Mouse (Mus musculus): Measurements from ENCODE around the gene Clpb.

Clpb gene

DNA sequence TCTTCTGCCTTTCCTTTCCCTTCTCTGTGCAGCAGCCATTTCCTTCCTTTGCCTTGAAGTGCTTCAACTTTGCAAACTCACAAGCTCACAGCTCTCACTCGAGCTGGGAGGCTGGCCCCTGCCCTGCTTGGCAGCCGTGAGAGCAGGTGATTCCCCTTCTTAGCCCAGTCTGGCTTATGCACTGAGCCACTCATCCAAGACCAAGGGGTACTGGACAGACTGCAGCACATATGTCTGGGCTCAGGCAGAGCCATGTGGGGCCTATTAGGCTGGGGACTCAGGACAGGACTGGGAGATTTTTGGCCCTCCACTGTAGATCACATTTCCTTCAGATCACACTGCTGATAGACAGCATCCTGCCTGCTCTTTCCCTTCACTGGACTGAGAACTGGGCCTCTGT lies 10.1 kb downstream of the Clpb start:
- DNase-seq (ENCODE audit: extremely low read depth, low read depth, low spot score), result no peak

DNA sequence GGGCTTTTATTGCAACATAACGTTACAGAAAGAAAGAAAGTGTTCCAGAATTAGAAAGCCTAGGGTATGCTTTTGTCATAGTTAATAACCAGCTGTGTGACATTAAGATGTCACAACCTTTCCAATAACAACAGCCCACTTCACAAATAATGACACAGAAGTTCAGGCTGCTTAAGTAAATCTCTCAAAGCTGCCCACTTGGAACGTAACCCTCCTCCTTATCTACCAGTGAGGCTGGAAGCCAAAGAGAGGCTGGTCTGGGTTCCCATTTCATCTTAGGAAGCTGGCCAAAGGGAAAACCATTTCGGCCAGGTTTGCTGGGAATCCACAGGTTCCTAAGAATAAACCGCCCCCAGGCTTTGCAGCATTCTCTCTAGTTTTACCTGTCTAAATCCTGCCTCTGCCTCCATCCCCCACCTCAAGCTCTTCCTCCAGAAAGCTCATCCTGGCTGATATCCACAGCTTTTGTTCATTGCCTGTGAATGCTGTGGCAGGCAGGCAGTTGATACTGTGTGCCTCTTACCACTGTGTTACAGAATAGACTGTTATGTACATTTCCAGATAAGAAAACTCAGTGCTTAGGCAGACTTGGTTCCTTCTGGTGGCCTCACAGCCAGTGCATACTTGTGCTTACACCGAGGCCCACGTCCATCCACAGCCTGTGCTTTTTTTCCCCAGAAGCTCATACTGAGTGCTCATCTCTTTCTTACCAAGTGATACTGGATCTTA lies 12.8 kb downstream of the Clpb start:
- peak; percentile 72 for DNase-seq (ENCODE audit: extremely low read depth, low read depth, low spot score)

DNA sequence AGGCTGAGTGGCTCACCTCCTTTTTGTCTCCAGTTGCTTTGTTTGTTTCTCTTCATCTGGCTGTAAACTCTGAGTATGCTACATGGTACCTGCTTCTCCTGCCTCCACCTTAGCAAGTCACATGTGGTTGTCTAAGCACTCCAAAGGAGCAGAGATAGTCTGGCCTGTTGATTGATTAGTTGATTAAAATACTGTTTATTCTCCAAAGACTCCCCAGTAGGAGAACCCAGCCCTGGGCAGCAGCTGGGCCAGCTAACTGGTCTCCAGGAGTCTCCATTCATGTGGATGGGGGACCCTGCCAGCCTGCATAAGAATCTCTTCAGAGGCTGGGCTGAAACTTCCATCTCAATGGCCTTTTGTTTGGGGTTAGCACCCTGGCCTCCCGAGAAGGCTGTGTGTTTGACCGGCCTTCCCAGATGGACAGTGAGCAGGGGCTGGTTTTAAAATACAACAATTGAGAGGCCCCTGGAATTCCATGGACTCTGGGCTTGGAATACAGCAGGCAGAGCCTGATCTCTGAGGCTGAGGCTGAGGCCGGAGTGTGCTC lies 13.4 kb downstream of the Clpb start:
- no peak for DNase-seq (ENCODE audit: extremely low read depth, low read depth, low spot score)

DNA sequence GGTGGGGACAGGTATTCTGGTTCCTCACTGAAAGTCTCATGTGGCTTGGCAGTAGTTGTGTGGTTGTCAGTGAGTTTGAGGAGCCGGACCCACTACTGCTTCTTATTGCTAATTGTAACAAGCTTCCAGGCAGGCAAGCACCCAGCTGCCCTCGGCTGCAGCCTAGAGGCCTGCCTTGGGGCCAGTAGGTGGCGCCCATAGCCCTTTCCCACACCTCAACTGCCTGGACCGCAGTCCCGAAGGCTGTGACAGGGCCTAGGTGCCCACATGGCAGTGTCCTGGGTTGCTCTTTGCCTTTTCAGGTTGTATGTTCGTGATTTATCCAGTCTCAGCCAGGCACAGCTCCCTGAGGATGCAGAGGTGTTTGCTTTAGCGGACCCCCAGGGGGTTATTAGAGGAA lies 16.2 kb downstream of the Clpb start:
- DNase-seq (ENCODE audit: extremely low read depth, low read depth, low spot score), result no peak

DNA sequence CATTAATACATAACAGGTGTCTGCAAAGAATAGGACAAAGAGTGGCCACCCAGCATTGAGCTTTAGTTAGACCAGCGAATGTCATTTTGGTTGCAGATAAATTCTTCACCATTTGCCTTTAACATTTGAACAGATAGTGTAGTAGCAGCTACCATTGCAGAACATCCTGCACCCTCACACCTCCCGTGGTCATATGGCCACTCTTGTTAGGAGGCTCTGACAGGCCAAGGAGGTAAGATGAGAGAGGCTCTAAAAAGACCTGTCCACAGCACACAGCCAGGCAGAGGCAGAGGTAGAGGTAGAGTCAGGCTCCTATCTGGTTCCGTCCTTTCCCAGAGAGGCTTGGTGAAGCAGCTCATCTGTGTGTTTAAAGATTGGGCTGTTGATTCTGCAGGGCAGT lies 17.5 kb downstream of the Clpb start:
- DNase-seq (ENCODE audit: extremely low read depth, low read depth, low spot score), result no peak

DNA sequence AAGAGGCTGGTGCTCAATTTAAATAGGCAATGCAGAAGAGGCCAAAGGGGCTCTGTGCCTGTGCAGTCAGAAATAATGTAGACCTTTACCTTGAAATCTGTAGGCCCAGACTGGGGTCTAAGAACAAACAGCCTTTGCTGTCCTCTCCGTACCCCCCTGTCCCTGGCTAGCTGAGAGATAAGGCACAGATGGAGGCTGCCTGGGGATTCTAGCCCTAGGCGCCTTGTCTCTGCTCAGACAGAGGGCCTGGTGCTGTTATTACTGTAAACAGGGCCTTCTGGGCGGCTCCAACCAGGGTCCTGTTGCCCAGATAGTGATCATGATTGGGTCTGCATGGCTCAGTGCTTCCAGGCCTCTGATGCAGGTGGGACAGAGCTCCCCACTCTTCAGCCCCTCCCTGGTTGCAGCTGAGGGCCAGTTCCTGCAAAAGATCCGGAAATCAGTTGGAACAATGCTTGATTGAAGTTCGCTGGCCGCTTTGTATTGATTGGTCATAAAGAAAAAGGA lies 18.2 kb downstream of the Clpb start:
- DNase-seq (ENCODE audit: extremely low read depth, low read depth, low spot score), result no peak

DNA sequence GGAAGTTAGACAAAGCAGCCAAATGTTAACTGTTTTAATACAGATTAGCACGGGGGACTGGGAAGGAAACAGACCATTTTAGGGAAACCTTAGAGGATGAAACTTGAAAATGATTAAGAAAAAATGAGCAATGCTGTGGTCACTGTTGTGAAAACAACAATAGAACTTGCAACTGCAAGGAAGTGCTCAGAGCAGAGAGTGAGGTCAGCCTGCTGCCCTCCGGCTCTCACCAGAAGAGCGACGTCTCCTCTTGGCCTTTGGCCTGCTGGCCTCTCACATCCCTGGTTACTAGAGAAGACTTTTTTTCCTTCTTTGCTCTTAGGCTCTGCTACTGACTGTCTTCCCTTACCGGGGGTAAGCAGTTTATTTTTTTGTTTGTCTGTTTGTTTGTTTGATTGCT lies 19.5 kb downstream of the Clpb start:
- DNase-seq (ENCODE audit: extremely low read depth, low read depth, low spot score), result no peak

DNA sequence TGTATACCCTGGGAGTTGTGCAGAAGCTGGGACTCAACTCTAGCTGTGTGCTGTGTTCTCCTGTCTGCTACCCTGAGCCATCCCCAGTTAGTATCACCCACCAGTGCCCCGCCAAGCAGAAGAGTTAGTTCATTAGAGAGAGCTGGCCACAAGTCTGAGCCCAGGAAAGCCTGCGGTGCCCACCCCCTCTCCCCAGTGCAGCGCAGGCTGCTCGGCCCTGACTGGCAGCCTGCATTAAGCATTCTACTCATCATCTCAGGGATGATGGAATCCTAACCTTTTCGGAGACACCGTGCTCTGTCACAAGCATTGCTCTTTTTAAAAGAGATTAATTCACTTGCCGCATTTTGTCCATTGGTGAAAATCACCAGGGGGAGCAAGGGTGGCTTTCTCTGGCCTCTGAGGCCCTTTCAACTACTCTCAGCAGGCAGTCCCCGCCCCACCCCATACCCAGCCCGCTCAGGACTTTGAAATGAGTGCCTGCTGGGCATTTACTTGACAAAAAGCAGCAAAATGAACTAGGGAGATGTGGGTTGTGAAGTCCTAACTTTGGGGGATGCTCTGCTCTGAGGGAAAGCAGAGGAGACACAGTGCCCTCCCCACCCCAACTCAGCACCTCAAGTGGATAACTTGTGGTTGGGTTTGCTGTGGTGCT lies 20.7 kb downstream of the Clpb start:
- no peak for DNase-seq (ENCODE audit: extremely low read depth, low read depth, low spot score)

DNA sequence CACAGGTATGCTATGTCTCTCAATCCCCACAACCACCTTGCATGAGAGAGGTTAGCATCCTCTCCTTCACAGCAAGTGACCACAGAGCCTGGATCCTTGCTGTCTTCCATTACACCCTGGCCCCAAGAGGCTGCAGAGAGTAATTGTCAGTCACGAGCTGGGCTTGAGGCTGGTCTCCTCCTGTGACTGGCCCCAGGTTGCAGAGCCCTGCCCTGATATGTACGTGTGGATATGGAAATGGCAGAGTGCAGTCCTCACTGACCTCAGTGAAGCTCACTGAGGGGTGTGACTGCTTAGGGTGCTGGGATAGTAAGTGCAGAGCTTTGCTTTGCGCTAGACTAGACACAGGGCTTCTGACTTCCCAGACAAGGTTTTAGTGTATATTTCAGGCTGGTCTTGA lies 21.2 kb downstream of the Clpb start:
- DNase-seq (ENCODE audit: extremely low read depth, low read depth, low spot score), result no peak

DNA sequence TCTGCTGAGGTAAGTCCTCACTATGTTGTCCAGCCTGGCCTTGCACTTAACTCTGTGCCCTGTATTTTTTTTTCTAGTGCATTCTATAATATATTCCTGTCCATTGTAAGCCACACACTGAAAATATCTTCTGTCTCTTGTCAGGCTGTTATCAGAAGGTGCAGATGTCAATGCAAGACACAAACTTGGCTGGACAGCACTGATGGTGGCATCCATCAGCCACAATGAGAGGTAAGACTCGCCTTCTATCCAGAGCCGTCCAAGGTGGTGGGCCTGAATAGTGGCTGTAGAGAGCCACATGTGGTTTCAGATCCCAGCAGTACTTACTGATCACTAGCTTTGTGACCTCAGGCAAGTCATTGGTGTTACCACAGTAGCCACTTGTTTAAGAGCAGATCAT lies 23.7 kb downstream of the Clpb start:
- no peak for DNase-seq (ENCODE audit: extremely low read depth, low read depth, low spot score)

DNA sequence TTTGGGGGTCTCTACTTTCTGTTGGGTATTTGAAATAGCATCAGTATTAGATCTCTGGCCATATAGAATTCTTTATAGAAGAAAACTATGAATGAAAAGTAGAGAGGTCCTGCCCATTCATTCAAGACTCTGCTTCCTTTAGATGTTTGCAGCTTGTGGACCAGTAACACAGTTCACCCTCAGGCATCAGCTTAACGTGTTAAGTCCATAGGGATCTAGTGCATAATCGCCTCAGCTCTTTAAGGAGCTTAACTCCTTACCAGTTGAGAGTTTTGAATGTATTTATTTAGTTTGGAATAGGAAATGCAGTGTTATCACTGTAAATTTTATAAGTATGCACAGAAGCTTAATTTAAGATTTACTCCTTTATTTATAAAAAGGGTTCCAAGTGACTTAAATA lies 27.0 kb downstream of the Clpb start:
- DNase-seq (ENCODE audit: extremely low read depth, low read depth, low spot score), result no peak

DNA sequence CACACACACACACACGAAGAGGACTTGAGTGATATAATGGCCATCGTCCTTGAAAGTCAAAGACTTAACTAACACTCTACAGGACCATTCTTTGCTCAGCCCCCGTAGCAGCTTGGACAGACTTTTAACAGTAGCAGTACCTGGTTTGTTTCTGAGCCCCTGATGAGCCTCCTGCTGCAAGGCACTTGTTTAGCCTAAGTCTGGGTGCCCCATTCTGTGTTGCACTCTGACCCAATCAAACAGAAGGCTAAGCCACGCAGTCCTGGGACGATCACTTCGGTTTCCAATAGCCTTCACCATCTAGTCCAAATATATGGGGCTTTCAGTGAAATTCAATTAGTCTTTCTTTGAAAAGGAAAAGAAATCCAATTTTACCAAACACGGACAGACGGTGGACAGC lies 28.4 kb downstream of the Clpb start:
- DNase-seq (ENCODE audit: extremely low read depth, low read depth, low spot score), result no peak

DNA sequence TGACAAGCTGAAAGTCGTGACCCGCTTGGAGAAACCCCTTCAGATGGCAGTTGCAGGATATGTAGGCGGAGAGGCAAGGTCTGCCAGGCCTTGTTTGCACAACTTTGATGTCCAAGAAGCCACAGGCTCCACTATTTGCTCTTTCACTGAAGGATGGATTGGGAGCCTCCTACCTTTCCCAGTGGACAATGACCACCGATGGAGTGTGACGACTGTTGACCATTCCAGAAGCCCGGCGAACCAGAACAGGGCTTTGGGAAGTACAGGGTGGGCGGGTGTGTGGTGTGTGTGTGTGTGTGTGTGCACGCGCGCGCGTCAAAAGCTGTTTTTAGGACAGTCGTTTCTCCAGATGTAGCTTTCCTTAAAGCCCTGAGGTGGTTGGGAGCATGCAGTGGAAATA lies 29.0 kb downstream of the Clpb start:
- no peak for DNase-seq (ENCODE audit: extremely low read depth, low read depth, low spot score)

DNA sequence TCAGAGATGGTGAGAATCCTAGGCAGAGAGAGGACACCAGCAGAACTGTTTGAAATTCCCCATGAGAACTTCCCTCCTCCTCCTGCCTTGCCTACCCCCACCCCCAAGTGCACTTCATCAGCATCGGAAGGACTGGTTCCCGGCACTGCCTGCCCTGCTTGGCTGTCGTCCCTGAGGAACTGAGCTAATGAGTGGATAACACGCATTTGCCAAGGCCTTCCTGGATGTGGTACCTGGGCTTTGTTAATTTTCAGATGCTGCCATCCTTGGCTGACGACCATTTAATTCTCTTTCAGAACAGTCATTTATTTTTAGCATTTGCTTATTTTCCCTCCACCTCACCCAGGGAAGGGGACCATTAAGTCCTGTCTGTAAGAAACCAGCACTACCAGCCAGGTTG lies 32.0 kb downstream of the Clpb start:
- no peak for DNase-seq (ENCODE audit: extremely low read depth, low read depth, low spot score)

DNA sequence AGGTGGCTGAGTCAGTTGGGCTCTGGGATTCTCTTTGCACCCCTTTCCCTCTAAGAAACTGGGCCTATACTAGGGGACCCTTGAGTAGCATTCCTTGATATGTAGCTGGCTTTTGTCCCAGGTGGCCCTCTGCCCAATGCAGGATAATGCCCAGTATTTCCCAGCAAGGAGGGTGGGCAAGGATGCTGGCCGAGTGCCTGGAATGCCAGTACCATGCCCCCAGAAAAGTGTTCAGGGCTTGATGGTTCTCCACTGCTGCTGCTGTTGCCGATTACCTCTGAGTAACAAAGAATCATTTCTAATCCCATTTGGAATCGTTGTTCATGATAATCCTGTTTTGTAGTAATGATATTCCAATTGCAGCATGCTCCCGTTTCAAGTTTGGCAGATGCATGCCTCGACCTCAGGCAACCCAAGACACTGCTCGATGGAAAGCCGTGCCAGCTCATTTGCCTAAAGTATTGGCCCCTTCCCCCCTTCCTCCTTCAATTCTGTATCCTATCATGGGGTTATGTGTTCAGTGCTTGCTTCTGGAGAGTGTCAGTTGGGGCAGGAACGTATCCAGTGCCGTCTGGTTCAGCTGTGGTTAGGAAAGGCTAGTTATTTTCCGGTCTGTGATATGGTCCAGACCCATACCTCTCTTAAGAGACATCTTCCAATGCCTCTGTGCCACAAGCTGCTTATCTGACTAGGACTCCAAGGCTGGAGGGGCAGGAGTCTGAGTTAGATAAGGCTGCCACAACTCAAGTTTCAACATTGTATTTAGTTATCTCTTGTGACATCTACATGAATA lies 33.7 kb downstream of the Clpb start:
- DNase-seq (ENCODE audit: extremely low read depth, low read depth, low spot score), result no peak

DNA sequence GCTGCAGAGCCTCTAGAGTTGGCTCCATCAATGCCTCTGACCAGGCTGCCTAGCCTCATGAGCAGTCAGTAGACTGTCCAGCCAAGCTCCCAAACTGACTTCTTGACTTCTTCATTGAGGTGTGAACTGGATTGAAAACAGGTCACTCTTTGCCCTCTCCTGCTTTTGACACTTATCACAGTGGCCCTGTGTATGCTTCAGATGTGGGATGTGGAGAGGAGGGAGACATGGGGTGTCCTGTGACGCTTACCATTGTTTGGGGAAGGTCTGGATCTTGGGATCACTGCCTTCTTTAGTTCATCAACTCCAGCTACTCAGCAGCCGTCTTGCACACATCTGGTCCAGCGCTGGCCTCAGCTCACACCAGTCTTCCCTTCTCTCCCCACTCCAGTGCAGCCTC lies 36.9 kb downstream of the Clpb start:
- no peak for DNase-seq (ENCODE audit: extremely low read depth, low read depth, low spot score)

DNA sequence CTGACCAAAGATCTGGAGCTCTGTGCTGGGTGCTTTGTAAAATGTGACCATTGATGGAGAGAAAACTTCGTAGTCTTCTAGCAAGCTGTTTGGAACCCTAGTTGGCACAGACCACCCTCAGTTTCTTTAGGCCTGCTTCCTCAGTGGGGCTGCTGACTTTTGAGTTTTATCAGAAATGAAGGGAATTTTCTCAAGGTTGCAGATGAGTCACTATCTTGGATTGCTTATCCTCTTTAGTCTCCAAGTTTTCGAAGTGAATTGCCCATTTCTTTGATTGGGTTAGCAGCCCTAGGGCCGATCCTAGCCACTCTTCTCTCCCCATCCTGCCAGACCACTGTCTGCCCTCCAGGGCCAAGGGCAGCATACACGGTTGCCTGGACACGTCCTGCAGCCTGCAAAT lies 39.3 kb downstream of the Clpb start:
- DNase-seq (ENCODE audit: extremely low read depth, low read depth, low spot score), result no peak

DNA sequence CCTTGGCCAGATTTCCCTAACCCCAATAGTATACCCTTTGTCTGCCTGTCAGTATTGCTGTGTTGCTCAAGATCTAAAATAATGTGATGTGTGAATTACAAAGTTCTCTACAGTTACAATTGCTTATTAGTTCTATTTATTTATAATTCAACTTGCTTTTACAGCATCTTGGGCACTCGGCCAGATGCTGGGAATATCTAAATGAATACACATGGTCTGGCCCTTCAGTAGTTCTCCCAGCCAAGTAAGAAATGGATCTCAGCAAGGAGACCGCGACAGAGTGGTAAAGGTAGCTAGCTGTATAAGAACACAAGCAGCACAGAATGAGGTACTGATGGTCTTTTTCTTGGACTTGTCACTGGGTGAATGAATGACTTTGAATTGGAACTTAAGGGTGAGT lies 46.2 kb downstream of the Clpb start:
- no peak for DNase-seq (ENCODE audit: extremely low read depth, low read depth, low spot score)

DNA sequence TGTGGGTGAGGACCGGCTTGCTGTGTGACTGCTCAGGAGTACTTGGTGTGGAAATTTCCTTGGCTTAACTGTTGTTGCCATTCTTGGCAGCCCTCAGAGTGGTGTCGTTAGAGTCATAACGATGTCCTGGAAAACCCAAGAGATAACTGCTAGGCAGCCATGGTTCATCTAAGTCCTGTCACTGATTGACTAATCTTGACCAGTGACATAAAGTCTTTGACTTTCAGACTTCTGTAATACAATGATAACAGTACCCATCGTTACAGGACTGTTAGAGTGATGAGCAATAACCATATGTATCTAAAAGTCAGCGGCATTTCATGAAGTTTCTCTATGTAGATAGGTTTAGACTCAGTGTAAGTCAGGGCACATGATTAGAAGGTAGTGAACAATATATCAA lies 46.8 kb downstream of the Clpb start:
- DNase-seq (ENCODE audit: extremely low read depth, low read depth, low spot score), result no peak

DNA sequence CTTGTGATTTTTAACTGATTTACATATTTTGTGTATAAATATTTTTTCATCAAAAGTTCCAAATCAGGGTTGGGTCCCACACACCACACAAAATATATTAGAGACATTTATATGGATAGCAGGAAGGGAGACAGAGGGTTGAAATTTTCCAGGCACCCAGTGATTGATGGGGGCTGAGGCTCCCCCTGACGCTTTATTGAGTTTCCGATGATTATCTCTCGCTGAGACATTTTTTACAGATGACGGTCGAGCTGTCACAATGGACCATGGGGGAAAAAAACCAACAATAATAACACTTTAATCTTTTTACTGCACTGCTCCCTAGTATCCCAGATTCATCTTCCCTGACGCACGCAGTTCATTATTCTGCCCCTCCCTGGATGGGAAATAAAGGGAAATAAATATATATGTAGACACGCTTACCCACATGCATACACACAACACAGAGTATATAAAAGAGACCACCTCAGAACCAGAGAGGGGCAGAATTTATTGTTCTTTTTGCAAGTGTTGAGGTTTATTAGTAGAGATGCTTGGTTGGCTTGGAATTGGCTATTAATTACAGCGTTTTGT lies 50.5 kb downstream of the Clpb start:
- DNase-seq (ENCODE audit: extremely low read depth, low read depth, low spot score), result no peak

DNA sequence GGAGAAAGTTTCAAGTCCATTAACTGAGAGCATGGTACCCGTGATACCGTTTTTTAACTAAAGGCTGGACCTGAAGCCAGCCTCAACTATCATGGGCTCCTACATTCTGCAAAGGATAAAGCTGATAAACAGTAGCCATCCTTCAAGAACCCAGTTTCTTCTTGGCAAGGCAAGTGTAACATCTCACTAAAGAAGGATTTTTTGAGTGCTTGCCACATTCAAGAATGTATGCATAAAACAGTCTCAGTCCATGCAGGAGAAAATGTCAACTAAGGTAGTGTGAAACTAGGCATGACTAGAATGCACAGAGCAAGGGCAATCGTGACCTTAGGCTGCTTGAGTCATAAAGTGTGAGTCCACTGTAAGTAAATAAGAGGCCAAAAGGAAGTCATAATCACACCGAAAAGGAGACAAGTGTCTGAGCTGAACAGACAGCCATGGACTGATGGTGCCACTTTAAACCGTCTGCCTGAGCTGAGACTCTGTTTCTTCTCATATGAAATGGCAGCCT lies 51.7 kb downstream of the Clpb start:
- no peak for DNase-seq (ENCODE audit: extremely low read depth, low read depth, low spot score)

Data from fat pad, adult 2 months (tissue).